Mouse (Mus musculus) bone marrow macrophage, adult 2 months (primary cell): Measurements from ENCODE around the gene Myd88.

Experiments used
- CTCF ChIP-seq: IDR thresholded peaks from 2 replicates; pipeline ENCODE4 v1.5.1; 2012; ENCODE audit warnings: low read depth, mild to moderate bottlenecking, low read length, moderate library complexity
- POLR2A ChIP-seq: IDR thresholded peaks from 2 replicates; pipeline ENCODE4 v1.6.1; 2012; ENCODE audit warnings: mild to moderate bottlenecking, low read depth, low read length, borderline replicate concordance

DNA sequence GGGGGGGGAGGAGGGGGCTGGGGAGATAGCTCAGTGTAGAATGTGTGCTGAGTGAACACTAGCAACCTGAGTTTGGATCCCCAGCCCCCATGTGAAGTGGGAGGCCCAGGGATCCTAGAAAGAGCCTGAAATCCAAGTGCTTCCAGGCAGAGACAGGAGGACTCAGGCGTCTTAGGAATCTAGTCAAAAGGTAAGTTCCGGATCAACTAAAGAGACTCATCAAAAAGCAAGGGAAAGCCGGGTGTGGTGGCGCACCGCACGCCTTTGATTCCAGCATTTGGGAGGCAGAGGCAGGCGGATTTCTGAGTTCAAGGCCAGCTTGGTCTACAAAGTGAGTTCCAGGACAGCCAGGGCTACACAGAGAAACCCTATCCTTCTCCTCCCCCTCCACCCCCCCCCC is 20.8 kb downstream of the Myd88 start:
- no peak for TF ChIP-seq CTCF
- no peak for TF ChIP-seq POLR2A
